Mouse (Mus musculus): ENCODE data around the gene St6gal1.

DNA sequence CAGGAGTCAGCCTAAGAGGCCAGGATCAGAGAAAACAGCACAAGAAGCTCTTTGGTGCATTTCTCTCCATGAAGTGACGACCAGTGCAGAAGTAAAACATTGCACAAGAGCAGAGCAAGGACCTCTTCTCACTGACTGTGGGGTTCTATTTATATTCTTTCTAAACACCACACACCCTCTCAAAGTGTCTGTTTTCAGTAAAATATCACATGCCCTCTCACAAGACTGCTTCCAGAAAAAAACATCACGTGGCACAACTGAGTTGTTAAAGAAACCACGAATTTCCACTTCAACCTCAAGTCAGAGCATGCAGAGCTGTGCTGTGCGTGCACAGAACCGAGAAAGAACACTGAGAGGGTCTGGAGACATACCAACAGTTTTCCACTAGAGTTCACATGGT lies 150.4 kb downstream of the St6gal1 start:
- TF ChIP-seq CTCF (IDR thresholded peaks at IDR 0.05; ENCODE audit: low read depth): no peak
- no peak for TF ChIP-seq EP300 (optimal IDR thresholded peaks at IDR 0.05)

Data from stomach, postnatal 0 days (tissue).